Mouse (Mus musculus) testis, adult 2 months (tissue): ENCODE measurements at regions not wholly inside any gene's neighbourhood (a gene's known extent, or its start where the extent isn't known, plus 50 kb on each side); places are given as distances from the start of the nearest gene placed in this dataset.

Experiments used
- CTCF ChIP-seq: fragments of 200-500 bp; IDR thresholded peaks from 2 replicates; pipeline ENCODE4 v1.5.1; 2012; ENCODE audit warnings: low read depth, mild to moderate bottlenecking, inconsistent platforms, low read length, moderate library complexity; ENCODE audit not compliant: control insufficient read depth, insufficient read depth, insufficient replicate concordance
- POLR2A ChIP-seq: fragments of 200-500 bp; IDR thresholded peaks from 2 replicates; pipeline ENCODE4 v1.6.1; 2012; ENCODE audit warnings: low read depth, mild to moderate bottlenecking, inconsistent platforms, low read length, moderate library complexity; ENCODE audit not compliant: control insufficient read depth

DNA sequence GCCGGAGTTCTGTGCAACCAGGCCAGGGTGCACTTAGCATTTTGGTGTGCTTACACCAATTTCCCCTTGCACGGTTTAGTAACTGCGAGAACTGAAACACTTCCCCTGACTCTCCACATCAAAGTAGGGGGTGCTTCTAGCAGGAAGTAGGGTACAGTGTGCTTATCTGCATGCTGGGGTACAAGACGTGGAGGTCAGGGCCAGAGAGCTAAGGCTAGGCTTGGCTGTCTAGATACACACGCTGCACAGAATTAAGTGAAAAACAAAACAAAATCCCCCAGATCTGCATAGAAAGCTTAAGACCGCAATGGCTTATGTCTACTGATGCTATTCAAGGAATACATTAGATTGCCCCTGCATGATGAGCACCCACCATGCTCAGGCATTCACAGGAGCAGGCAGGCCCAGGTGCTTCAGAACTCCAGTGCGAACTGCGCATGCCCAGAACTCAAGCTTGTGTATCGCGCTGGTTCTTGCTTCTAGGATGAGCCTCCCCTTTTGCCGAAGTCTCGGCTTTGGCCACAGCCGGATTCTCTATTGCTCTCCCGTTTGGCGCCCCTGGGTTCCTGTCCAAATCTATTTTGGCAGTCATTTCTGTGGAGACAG, 78.9 kb upstream of the Slc38a2 start:
- no peak for TF ChIP-seq POLR2A
- no peak for TF ChIP-seq CTCF
